Mouse (Mus musculus) olfactory bulb, adult 2 months (tissue): Measurements from ENCODE around the gene Prcd.

ENCODE experiments used
- CTCF ChIP-seq: fragments of 200-500 bp; IDR thresholded peaks from 2 replicates; pipeline ENCODE4 v1.5.1; 2012; ENCODE audit warnings: low read depth, mild to moderate bottlenecking, low read length, moderate library complexity; ENCODE audit not compliant: insufficient read depth
- POLR2A ChIP-seq: fragments of 200-500 bp; IDR thresholded peaks from 2 replicates; pipeline ENCODE4 v1.6.1; 2012; ENCODE audit warnings: mild to moderate bottlenecking, low read depth, low read length, moderate library complexity; ENCODE audit not compliant: insufficient read depth

- no peak for TF ChIP-seq CTCF
- no peak for TF ChIP-seq POLR2A
Observed at GRCm38 (mm10) chr11:116701377-116701841, 48.1 kb downstream of the Prcd start.
